ENCODE assay signal across 8 mouse cellular contexts in the genomic region with DNA sequence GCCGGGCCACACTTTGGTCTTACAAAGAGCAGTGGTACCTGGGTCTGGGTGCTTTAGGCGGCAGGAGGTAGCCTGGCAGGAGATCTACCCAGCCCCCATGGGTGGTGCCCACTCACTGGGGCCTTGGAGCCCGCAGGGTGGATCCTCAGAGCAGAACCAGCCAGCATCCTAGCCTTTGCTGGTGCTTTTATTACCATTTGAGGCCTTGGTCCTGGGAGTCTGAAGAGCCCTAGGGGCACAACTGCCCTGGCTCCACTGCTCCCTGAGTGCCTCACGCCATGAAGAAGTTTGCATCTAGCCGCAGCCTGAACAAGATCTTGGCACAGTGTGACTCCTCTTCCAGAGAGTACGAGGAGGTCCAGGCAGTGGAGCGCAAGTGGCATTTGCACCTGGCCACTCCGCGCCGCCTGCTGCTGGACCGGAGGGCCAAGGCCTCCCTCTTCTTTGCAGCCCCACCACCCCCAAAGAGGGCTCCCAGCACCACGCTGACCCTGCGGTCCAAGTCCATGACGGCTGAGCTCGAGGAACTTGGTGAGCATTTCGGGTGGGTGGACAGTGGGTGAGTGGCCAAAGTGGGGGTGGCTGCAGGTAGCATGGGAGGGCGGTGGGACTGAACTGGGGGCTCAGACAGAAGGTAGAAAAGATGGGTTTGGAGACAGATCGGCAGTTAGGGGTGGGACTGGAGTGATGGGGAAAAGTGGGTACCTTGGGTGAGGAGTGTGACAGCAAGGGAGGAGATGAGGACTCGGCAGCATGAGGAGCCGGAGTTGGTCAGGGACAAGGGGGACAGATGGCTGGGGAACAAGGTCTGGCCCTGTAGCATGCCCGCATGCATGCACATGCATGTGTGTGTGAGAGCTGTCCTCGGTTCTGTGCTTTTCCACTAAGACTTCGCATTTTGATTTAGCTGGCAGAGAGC. TPM values are rescaled to one million over a fixed set of nuclear protein-coding genes. Genes with fewer than 3 reads are reported as not detected.
DNase-seq lines count a peak whose midpoint lies in the region; ATAC-seq lines count a peak whose summit lies in the region.
"Had no signal": no experiment of that assay in that cellular context is flagged by ENCODE, and none has a peak within 500 bp of the region (broad histone marks: within the 10 kb centered on the region; RNA-seq: fewer than 3 reads in every experiment).

No protein-coding gene starts in this region.

- ATAC-seq in neural tube, embryonic 11.5 days (ENCODE audit: insufficient read depth, low FRiP score, low TSS enrichment) = 0 out of 2 replicates have a peak, but pooled peaks have one; percentile 13
- ATAC-seq in forebrain, embryonic 11.5 days (replicated peaks; ENCODE audit: low FRiP score) = peak; percentile 21; the same call in 1 of the 2 replicates
- ATAC-seq in limb, embryonic 12.5 days (ENCODE audit: insufficient number of reproducible peaks, insufficient read depth, low FRiP score, low TSS enrichment, low read depth) = peak; percentile 27; the same call in 1 of the 2 replicates

- peak overlapping the region; percentile 44 for H3K4me2 ChIP-seq in neural tube, embryonic 11.5 days (ENCODE audit: low read depth)
- H3K4me2 ChIP-seq in forebrain, embryonic 11.5 days (ENCODE audit: low read depth, low read length, severe bottlenecking) = peak overlapping the region; percentile 73
- peak overlapping the region; percentile 63 for H3K4me2 ChIP-seq in limb, embryonic 12.5 days
- H3K4me2 ChIP-seq: liver, embryonic 15.5 days had no signal

- no peak for DNase-seq in neural tube, embryonic 11.5 days (ENCODE audit: low spot score)
- DNase-seq in neural tube, embryonic 10.5 days (ENCODE audit: extremely low spot score, low spot score) = no peak
- no peak for DNase-seq in forebrain, embryonic 11.5 days (ENCODE audit: low spot score)
- DNase-seq in MN1 (ENCODE audit: low spot score) = no peak
- DNase-seq in right cerebral cortex, adult 2 months (ENCODE audit: low spot score in 2 of 2) = no peak
- no peak for DNase-seq in left cerebral cortex, adult 18-20 months (ENCODE audit: low spot score in 2 of 2)

- peak overlapping the region; percentile 19 for H3K4me3 ChIP-seq in neural tube, embryonic 11.5 days (ENCODE audit: low read depth, low read length)
- H3K4me3 ChIP-seq in forebrain, embryonic 11.5 days (ENCODE audit: low read depth, low read length) = peak overlapping the region; percentile 36
- peak overlapping the region; percentile 33 for H3K4me3 ChIP-seq in limb, embryonic 12.5 days (replicated peaks)
- H3K4me3 ChIP-seq: liver, embryonic 15.5 days had no signal

- H3K27ac ChIP-seq in neural tube, embryonic 11.5 days (ENCODE audit: low read depth, low read length) = no peak overlapping the region
- no peak overlapping the region for H3K27ac ChIP-seq in forebrain, embryonic 11.5 days (ENCODE audit: low read depth, low read length)
- H3K27ac ChIP-seq in limb, embryonic 12.5 days = no peak overlapping the region
- H3K27ac ChIP-seq: liver, embryonic 15.5 days had no signal

- WGBS in neural tube, embryonic 11.5 days = 75% methylated on average over 23 of the region's 23 CpGs
- 61% methylated on average over 23 of the region's 23 CpGs for WGBS in forebrain, embryonic 11.5 days
- WGBS in limb, embryonic 12.5 days = 75% methylated on average over 23 of the region's 23 CpGs

- H3K4me1 ChIP-seq in neural tube, embryonic 11.5 days (ENCODE audit: control insufficient read depth, insufficient read depth, low read length) = peaks cover 3% of the 10 kb centered on the region; the same call in 1 of the 2 replicates
- H3K4me1 ChIP-seq in forebrain, embryonic 11.5 days (replicated peaks; ENCODE audit: control insufficient read depth, insufficient read depth, low read length) = peaks cover 10% of the 10 kb centered on the region; the same call in 1 of the 2 replicates
- peaks cover 14% of the 10 kb centered on the region for H3K4me1 ChIP-seq in limb, embryonic 12.5 days (replicated peaks)
- H3K4me1 ChIP-seq: liver, embryonic 15.5 days had no signal

- no peaks in the 10 kb centered on the region for H3K36me3 ChIP-seq in neural tube, embryonic 11.5 days (ENCODE audit: control insufficient read depth, insufficient read depth, low read length)
- no peaks in the 10 kb centered on the region for H3K36me3 ChIP-seq in forebrain, embryonic 11.5 days (ENCODE audit: control insufficient read depth, insufficient read depth, low read length)
- H3K36me3 ChIP-seq in limb, embryonic 12.5 days = peaks cover 10% of the 10 kb centered on the region; the same call in 1 of the 2 replicates
- H3K36me3 ChIP-seq: liver, embryonic 15.5 days had no signal

- peak overlapping the region; percentile 56 for H3K9ac ChIP-seq in neural tube, embryonic 11.5 days (ENCODE audit: low read length)
- H3K9ac ChIP-seq in forebrain, embryonic 11.5 days (ENCODE audit: low read length) = peak overlapping the region; percentile 58
- peak overlapping the region; percentile 52; the same call in 1 of the 2 replicates for H3K9ac ChIP-seq in limb, embryonic 12.5 days (replicated peaks)
- H3K9ac ChIP-seq: liver, embryonic 15.5 days had no signal

- no peaks in the 10 kb centered on the region for H3K27me3 ChIP-seq in neural tube, embryonic 11.5 days (ENCODE audit: control insufficient read depth, insufficient read depth, low read length)
- no peaks in the 10 kb centered on the region for H3K27me3 ChIP-seq in forebrain, embryonic 11.5 days (ENCODE audit: control insufficient read depth, insufficient read depth, low read length)
- H3K27me3 ChIP-seq in limb, embryonic 12.5 days = no peaks in the 10 kb centered on the region
- H3K27me3 ChIP-seq: liver, embryonic 15.5 days had no signal

- H3K9me3 ChIP-seq in neural tube, embryonic 11.5 days (ENCODE audit: control insufficient read depth, low read length) = no peaks in the 10 kb centered on the region
- no peaks in the 10 kb centered on the region for H3K9me3 ChIP-seq in forebrain, embryonic 11.5 days (ENCODE audit: control insufficient read depth, low read length)
- no peaks in the 10 kb centered on the region for H3K9me3 ChIP-seq in limb, embryonic 12.5 days
- H3K9me3 ChIP-seq: liver, embryonic 15.5 days had no signal

RNA-seq across cellular contexts. Expression of a gene that starts 33.8 kb away (rescaled TPM):
- 2.7 and 3.0 TPM in 2 replicates for polyA plus RNA-seq in neural tube, embryonic 11.5 days (2014; fragmentation: Nextera tagmentation; extraction: Ambion mirVana)
- 3.8 and 4.9 TPM in 2 replicates for polyA plus RNA-seq in forebrain, embryonic 11.5 days (2014; fragmentation: Nextera tagmentation; extraction: Ambion mirVana)
- 2.4 and 3.2 TPM in 2 replicates for polyA plus RNA-seq in limb, embryonic 12.5 days (2016; fragmentation: Nextera tagmentation; extraction: Ambion mirVana)
- 100 to 1,000 TPM; 220 TPM for total RNA-seq in left cerebral cortex, adult 18-20 months (2021)

RNA-seq across cellular contexts. Expression of a gene that starts 34.9 kb away (rescaled TPM):
- polyA plus RNA-seq in neural tube, embryonic 11.5 days (2014; fragmentation: Nextera tagmentation; extraction: Ambion mirVana) = 0.40 TPM in 1 of 2 replicates, not detected in the other
- 0.65 and 0.84 TPM in 2 replicates for polyA plus RNA-seq in forebrain, embryonic 11.5 days (2014; fragmentation: Nextera tagmentation; extraction: Ambion mirVana)
- 0.28 TPM in 1 of 2 replicates, not detected in the other for polyA plus RNA-seq in limb, embryonic 12.5 days (2016; fragmentation: Nextera tagmentation; extraction: Ambion mirVana)
- under 1 TPM; 0.79 to 0.89 TPM for total RNA-seq in left cerebral cortex, adult 18-20 months (2021)
- polyA plus RNA-seq: liver, embryonic 15.5 days had no signal

RNA-seq across cellular contexts. Expression of a gene that starts 56.0 kb away (rescaled TPM):
- polyA plus RNA-seq in neural tube, embryonic 11.5 days (2014; fragmentation: Nextera tagmentation; extraction: Ambion mirVana) = 10.3 and 10.8 TPM in 2 replicates
- polyA plus RNA-seq in forebrain, embryonic 11.5 days (2014; fragmentation: Nextera tagmentation; extraction: Ambion mirVana) = 9.9 and 10.6 TPM in 2 replicates
- polyA plus RNA-seq in limb, embryonic 12.5 days (2016; fragmentation: Nextera tagmentation; extraction: Ambion mirVana) = 15.2 and 15.6 TPM in 2 replicates
- total RNA-seq in left cerebral cortex, adult 18-20 months (2021) = 10 to 100 TPM; 30.6 to 31.7 TPM

RNA-seq across cellular contexts. Expression of a gene that starts 58.5 kb away (rescaled TPM):
- 96.7 and 104 TPM in 2 replicates for polyA plus RNA-seq in neural tube, embryonic 11.5 days (2014; fragmentation: Nextera tagmentation; extraction: Ambion mirVana)
- 76.4 and 76.7 TPM in 2 replicates for polyA plus RNA-seq in forebrain, embryonic 11.5 days (2014; fragmentation: Nextera tagmentation; extraction: Ambion mirVana)
- 48.9 and 53.0 TPM in 2 replicates for polyA plus RNA-seq in limb, embryonic 12.5 days (2016; fragmentation: Nextera tagmentation; extraction: Ambion mirVana)
- 10 to 100 TPM; 32.6 to 40.3 TPM for total RNA-seq in left cerebral cortex, adult 18-20 months (2021)
